Mouse (Mus musculus): ENCODE results near the gene Gm11627. TPM values are rescaled to one million over a fixed set of nuclear protein-coding genes. Genes with fewer than 3 reads are reported as not detected.
"Not testable (repeated sequence)": the region's sequence is repeated elsewhere in the genome, so short reads cannot be mapped to it uniquely, and the experiment has no call there.

Gm11627 gene
- polyA plus RNA-seq, 1 experiment from 2014 or later: 5.3 TPM

DNA sequence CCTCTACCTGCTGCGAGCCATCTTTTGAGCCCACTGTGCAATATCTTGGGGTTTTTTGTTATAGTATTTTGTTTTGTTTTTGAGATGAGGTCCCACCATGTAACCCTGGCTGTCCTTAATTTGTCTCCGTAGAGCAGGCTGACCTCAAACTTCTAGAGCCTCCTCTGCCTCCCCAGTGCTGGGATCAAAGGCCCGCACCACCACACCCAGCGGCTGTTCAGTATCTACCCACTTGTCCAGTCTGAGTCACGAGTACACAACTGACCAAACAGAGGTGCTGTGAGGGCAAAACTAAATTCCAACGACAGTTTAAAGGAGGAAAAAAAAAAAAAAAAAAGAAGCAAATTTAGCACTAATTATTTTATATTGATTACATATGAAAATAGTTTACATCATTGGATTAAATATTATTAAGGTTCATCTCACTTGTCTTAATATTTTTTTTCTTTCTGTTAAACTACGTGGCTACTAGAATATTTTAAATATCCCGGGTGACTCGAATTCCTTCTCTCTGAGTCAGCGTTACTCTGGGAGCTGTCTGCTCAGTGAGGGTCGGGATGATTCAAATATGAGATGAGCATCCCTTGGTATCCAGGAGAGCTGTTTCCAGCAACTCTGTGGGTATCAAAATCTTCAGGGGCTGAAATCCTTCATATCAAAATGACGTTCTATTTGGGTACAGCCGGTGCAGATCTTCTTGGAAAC, 3.1 kb downstream of the Gm11627 start:
- no peaks in the 10 kb centered on the region for H3K36me3 ChIP-seq
- 64% methylated on average over 13 of the region's 13 CpGs for WGBS
- H3K4me1 ChIP-seq (replicated peaks): peaks cover 37% of the 10 kb centered on the region
- no peak for ATAC-seq (ENCODE audit: insufficient number of reproducible peaks, insufficient read depth, low FRiP score, low TSS enrichment, low read depth)
- no peaks in the 10 kb centered on the region; the same call in 1 of the 2 replicates for H3K27me3 ChIP-seq
- no peak overlapping the region for H3K9ac ChIP-seq (replicated peaks)
- H3K9me3 ChIP-seq: no peaks in the 10 kb centered on the region
- no peak overlapping the region for H3K4me3 ChIP-seq (replicated peaks)
- H3K4me2 ChIP-seq: no peak overlapping the region
- H3K27ac ChIP-seq: no peak overlapping the region

DNA sequence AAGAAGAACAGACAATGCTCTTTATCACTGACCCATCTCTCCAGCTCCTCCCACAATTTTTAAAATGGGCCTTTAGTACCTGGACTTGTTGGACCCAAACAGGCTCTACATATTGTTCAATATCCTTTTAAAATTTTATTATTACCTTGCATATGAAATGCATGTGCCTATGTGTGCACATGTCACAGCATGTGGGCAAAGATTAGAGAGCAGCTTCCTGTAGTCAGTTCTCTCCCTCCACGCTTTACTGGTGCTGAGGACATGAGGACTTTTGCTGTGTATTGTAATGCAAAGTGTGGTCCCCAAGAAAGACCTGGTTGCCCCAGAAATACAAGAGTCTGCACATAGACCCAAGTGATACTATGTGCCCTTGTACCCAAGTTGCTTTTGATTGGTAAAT, 4.2 kb downstream of the Gm11627 start:
- Histone ChIP-seq H3K4me3 (replicated peaks) (no peak overlapping the region), H3K4me1 (replicated peaks) (peaks cover 32% of the 10 kb centered on the region), H3K27me3 (no peaks in the 10 kb centered on the region; the same call in none of the 2 replicates), H3K9ac (replicated peaks) (no peak overlapping the region), H3K27ac (no peak overlapping the region), H3K9me3 (no peaks in the 10 kb centered on the region), H3K36me3 (no peaks in the 10 kb centered on the region), H3K4me2 (no peak overlapping the region)
- no peak for ATAC-seq (ENCODE audit: insufficient number of reproducible peaks, insufficient read depth, low FRiP score, low TSS enrichment, low read depth)
- WGBS: 76% methylated on average over 1 of the region's 1 CpGs

DNA sequence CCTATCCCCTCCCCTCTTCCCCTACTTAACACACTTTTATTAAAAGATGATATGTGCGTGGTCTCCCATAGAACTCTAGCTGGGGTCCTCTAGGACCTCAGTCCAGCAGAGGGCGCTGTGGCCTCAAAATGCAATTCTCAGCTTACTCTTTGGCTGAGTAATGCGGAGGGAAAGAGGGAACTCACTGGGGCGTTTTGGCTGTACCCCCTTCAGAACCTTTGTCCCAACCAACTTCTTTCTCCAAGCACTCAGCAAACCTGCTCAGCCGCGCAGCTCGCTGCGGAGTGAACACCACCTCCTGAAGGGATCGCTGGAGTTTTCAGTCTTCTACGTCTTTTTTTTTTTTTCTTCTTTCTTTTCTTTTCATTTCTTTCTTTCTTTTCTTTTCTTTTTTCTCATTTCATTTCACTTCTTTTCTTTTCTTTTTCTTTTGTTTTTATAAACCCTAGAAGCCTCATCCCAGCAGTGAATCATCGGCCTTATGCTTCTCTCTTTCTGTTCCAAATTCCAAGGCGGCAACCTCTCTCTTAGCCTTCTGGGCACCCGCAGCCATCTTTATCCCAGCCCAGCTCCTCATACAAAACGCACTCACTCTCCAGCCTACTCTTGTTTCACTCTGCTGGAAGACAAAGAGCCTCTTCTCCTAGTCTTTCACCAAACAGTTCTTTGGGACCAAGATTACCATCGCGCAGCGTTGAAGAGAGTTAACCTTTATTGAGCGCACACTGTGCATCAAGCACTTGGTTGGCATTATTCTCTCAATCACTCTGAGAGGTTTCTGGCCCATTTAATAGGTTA, 6.2 kb downstream of the Gm11627 start:
- peak overlapping the region; percentile 22; the same call in 1 of the 2 replicates for H3K4me3 ChIP-seq (replicated peaks)
- H3K36me3 ChIP-seq: no peaks in the 10 kb centered on the region
- H3K27me3 ChIP-seq: no peaks in the 10 kb centered on the region; the same call in none of the 2 replicates
- H3K27ac ChIP-seq: peak overlapping the region; percentile 71
- peak; percentile 77 for ATAC-seq (ENCODE audit: insufficient number of reproducible peaks, insufficient read depth, low FRiP score, low TSS enrichment, low read depth)
- H3K9ac ChIP-seq (replicated peaks): peak overlapping the region; percentile 44; the same call in 1 of the 2 replicates
- WGBS: 14% methylated on average over 18 of the region's 18 CpGs
- peaks cover 16% of the 10 kb centered on the region; the same call in 1 of the 2 replicates for H3K4me1 ChIP-seq (replicated peaks)
- peak overlapping the region; percentile 50 for H3K4me2 ChIP-seq
- no peaks in the 10 kb centered on the region for H3K9me3 ChIP-seq

DNA sequence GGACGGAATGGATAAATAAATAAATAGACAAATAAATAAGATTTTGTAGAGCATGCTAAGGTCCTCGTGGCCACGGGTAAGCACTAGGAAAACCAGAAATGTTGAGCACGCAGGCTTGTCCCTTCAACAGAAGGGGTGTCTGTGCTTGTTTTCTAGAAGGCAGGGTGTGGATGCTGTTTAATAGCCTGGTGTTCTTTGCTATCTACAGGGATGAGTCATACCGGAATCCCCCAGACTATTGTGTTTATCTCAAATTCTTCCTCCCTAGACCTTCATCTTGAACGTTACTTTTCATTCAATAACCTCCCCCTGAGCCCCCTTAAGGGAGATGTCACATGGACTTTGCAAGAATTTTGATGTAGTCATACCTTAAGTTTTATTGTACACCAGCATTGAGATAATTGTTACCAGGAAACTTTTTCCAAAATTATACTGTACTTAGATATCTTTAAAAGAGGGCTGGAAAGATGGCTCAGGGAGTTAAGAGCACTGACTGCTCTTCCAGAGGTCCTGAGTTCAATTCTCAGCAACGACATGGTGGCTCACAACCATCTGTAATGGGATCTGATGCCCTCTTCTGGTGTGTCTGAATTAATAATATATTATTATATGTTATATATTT, 10.4 kb downstream of the Gm11627 start:
- H3K27ac ChIP-seq: no peak overlapping the region
- WGBS: 84% methylated on average over 7 of the region's 7 CpGs
- H3K4me2 ChIP-seq: no peak overlapping the region
- H3K27me3 ChIP-seq: no peaks in the 10 kb centered on the region; the same call in 1 of the 2 replicates
- H3K9me3 ChIP-seq: no peaks in the 10 kb centered on the region
- no peaks in the 10 kb centered on the region for H3K36me3 ChIP-seq
- ATAC-seq (ENCODE audit: insufficient number of reproducible peaks, insufficient read depth, low FRiP score, low TSS enrichment, low read depth): no peak
- no peak overlapping the region for H3K4me3 ChIP-seq (replicated peaks)
- H3K4me1 ChIP-seq (replicated peaks): 0 out of 2 replicates have a peak, but pooled peaks cover 3% of the 10 kb centered on the region
- H3K9ac ChIP-seq (replicated peaks): no peak overlapping the region

DNA sequence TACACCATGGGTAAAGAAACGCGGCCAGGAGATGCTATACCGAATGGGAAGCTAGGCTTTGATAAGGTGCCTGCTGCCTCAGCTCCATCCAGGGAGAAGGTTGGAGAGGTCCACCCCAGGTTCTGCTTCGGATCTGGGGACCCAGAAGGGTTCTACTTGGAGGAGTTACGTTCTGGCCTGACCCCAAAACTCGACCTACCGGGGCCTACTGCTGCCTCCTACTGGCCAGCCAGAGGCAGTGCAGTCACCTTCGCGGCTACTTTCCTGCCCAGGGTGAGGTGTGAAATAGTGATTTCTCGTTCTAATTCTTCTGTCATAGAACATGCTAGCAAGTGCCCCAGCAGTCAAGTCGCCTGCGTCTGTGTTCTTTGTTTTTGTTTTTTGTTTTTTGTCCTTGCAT, 11.1 kb downstream of the Gm11627 start:
- 77% methylated on average over 12 of the region's 12 CpGs for WGBS
- no peaks in the 10 kb centered on the region for H3K9me3 ChIP-seq
- no peaks in the 10 kb centered on the region; the same call in 1 of the 2 replicates for H3K27me3 ChIP-seq
- no peaks in the 10 kb centered on the region for H3K4me1 ChIP-seq (replicated peaks)
- no peak overlapping the region for H3K4me3 ChIP-seq (replicated peaks)
- no peaks in the 10 kb centered on the region for H3K36me3 ChIP-seq
- no peak for ATAC-seq (ENCODE audit: insufficient number of reproducible peaks, insufficient read depth, low FRiP score, low TSS enrichment, low read depth)
- no peak overlapping the region for H3K27ac ChIP-seq
- H3K4me2 ChIP-seq: no peak overlapping the region
- H3K9ac ChIP-seq (replicated peaks): no peak overlapping the region

DNA sequence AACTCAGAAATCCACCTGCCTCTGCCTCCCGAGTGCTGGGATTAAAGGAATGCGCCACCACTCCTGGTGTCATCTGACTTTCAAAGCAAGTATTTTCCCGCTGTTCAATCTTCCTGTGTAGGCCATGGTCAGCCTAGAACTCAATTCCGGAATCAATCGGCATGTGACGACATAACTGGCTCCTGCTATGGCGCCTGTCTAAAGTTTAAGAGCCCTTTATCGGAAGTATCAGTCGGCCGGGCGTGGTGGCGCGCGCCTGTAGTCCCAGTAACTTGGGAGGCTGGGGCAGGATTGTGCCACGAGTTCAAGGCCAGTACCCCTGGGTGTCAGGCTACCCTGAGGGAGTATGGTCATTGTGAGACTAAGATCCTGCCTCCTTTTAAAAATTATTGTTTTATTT, 11.5 kb downstream of the Gm11627 start:
- H3K4me3 ChIP-seq (replicated peaks): no peak overlapping the region
- H3K9me3 ChIP-seq: no peaks in the 10 kb centered on the region
- H3K27ac ChIP-seq: no peak overlapping the region
- H3K9ac ChIP-seq (replicated peaks): no peak overlapping the region
- no peaks in the 10 kb centered on the region for H3K36me3 ChIP-seq
- WGBS: 95% methylated on average over 15 of the region's 15 CpGs
- H3K27me3 ChIP-seq: no peaks in the 10 kb centered on the region; the same call in 1 of the 2 replicates
- ATAC-seq (ENCODE audit: insufficient number of reproducible peaks, insufficient read depth, low FRiP score, low TSS enrichment, low read depth): no peak
- H3K4me1 ChIP-seq (replicated peaks): no peaks in the 10 kb centered on the region
- no peak overlapping the region for H3K4me2 ChIP-seq

DNA sequence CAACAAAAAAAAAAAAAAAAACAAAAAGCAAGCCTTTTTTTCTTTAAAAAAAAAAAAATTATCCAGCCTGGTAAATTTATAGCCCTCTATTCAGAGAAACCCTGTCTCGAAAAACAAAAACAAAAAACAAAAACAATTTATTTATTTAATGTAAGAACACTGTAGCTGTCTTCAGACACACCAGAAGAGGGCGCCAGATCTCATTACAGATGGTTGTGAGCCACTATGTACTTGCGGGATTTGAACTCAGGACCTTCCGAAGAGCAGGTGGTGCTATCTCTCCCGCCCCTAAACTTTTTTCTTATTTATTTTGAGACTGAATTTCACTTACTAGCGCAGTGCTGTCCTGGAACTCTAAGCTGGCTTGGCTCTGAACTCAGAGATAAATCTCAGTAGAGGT, 12.1 kb downstream of the Gm11627 start:
- no peaks in the 10 kb centered on the region for H3K36me3 ChIP-seq
- H3K4me2 ChIP-seq: no peak overlapping the region
- no peak overlapping the region for H3K9ac ChIP-seq (replicated peaks)
- H3K4me3 ChIP-seq (replicated peaks): no peak overlapping the region
- ATAC-seq (ENCODE audit: insufficient number of reproducible peaks, insufficient read depth, low FRiP score, low TSS enrichment, low read depth): no peak
- 87% methylated on average over 6 of the region's 6 CpGs for WGBS
- no peaks in the 10 kb centered on the region for H3K4me1 ChIP-seq (replicated peaks)
- H3K27me3 ChIP-seq: no peaks in the 10 kb centered on the region; the same call in 1 of the 2 replicates
- H3K27ac ChIP-seq: no peak overlapping the region
- H3K9me3 ChIP-seq: no peaks in the 10 kb centered on the region

DNA sequence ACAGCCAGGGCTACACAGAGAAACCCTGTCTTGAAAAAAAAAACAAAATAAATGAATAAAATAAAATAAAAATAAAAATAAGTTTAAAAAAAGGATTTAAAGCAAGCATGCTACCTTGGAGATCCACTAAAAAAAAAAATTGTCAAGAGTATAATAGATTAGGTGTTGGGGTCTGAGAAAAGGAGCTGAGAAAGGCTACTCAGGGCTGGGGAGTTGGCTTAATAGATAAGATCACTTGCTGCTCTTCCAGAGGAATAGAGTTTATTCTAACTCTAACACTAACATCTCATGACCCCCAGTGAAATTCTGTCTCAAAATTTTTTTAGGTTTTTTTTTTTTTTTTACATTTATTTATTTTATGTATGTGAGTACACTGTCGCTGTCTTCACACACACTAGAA, 13.0 kb downstream of the Gm11627 start:
- Histone ChIP-seq H3K4me1 (replicated peaks) (no peaks in the 10 kb centered on the region), H3K9me3 (no peaks in the 10 kb centered on the region), H3K36me3 (no peaks in the 10 kb centered on the region), H3K27me3 (no peaks in the 10 kb centered on the region; the same call in 1 of the 2 replicates), H3K4me3 (replicated peaks) (no peak overlapping the region), H3K4me2 (no peak overlapping the region), H3K27ac (no peak overlapping the region), H3K9ac (replicated peaks) (no peak overlapping the region)
- ATAC-seq (ENCODE audit: insufficient number of reproducible peaks, insufficient read depth, low FRiP score, low TSS enrichment, low read depth): no peak
- 90% methylated on average over 1 of the region's 1 CpGs for WGBS

DNA sequence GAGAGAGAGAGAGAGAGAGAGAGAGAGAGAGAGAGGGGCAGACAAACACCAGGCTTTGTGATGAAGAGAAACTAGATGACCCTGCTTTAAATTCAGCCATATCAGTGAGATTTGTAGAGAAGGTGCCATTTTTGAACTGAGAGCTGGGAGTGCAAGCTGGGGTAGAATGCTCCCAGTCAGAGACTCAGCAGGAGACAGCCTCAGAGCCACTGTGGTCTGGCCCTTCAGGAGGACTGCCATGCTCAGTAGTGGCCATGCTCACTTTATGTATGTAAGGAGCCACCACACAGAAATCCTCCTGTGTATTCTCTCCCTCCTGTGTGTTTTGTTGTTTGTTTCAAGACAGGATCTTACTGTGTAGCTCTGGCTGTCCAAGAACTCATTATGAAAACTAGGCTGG, 13.5 kb downstream of the Gm11627 start:
- Histone ChIP-seq H3K27ac (no peak overlapping the region), H3K27me3 (no peaks in the 10 kb centered on the region; the same call in 1 of the 2 replicates), H3K4me3 (replicated peaks) (no peak overlapping the region), H3K4me1 (replicated peaks) (no peaks in the 10 kb centered on the region), H3K9ac (replicated peaks) (no peak overlapping the region), H3K4me2 (no peak overlapping the region), H3K36me3 (no peaks in the 10 kb centered on the region), H3K9me3 (no peaks in the 10 kb centered on the region)
- no peak for ATAC-seq (ENCODE audit: insufficient number of reproducible peaks, insufficient read depth, low FRiP score, low TSS enrichment, low read depth)

DNA sequence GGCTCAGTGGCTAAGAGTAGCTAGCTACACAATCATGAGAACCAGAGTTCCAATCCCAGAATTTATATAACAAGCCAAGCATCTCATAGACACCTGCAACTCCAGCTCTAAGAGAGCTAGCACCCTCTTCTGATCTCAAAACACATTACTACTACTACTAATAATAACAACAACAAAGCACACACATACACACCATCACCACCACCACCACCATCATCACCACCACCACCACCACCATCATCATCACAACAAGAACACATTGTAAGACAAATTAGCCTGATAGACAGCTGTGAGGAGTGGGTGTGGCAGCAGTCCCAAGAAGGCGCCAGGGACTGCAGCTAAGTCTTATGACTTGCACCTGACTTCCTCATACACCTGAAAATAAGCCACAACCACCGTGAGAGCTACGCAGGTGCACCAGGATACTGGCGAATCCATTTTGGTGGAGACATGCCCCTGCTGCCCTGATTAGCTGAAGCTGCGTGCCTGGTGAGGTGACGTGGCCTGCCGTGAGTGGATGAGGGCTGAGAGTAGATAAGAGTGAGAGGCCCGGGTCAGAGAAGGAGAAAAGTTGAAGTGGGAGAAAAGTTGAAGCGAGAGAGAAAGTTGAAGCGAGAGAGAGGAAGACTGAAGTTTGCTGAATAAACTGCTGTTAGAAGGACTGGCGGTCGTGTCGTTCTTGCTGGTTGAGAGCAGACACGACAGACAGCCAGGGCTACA, 14.1 kb downstream of the Gm11627 start:
- H3K36me3 ChIP-seq; ATAC-seq (ENCODE audit: insufficient number of reproducible peaks, insufficient read depth, low FRiP score, low TSS enrichment, low read depth); H3K4me1 ChIP-seq (replicated peaks); H3K9me3 ChIP-seq; H3K9ac ChIP-seq (replicated peaks); H3K27ac ChIP-seq; H3K4me2 ChIP-seq; H3K4me3 ChIP-seq (replicated peaks); H3K27me3 ChIP-seq: not testable (repeated sequence)
- WGBS: 83% methylated on average over 14 of the region's 14 CpGs

DNA sequence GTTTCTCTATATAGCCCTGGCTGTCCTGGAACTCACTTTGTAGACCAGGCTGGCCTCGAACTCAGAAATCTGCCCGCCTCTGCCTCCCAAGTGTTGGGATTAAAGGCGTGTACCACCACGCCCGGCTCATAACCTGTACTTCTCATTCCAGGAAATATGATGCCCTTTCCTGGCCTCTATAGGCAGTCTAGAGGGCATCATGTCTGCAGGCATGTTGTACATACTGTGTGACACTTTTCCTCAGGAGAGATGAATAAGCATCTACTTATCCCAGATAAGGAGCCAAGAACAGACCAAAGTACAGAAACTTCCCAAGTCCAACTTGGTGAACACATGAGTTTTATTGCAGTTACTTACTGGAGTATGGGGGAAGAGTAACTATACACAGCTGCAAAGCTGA, 20.6 kb downstream of the Gm11627 start:
- Histone ChIP-seq H3K36me3 (no peaks in the 10 kb centered on the region), H3K27ac (no peak overlapping the region), H3K4me3 (replicated peaks) (no peak overlapping the region), H3K27me3 (no peaks in the 10 kb centered on the region), H3K4me2 (no peak overlapping the region), H3K9me3 (no peaks in the 10 kb centered on the region), H3K4me1 (replicated peaks) (peaks cover 18% of the 10 kb centered on the region), H3K9ac (replicated peaks) (no peak overlapping the region)
- WGBS: 86% methylated on average over 5 of the region's 5 CpGs
- no peak for ATAC-seq (ENCODE audit: insufficient number of reproducible peaks, insufficient read depth, low FRiP score, low TSS enrichment, low read depth)

All from limb, embryonic 12.5 days (tissue).